Comparison of ENCODE assay signal across 10 mouse cellular contexts in genomic region chr2:70226679-70227078, GRCm38 (mm10).
DNase-seq lines count a peak whose midpoint lies in the region; ATAC-seq and TF ChIP-seq lines count a peak whose summit lies in the region.
"Had no signal": no experiment of that assay in that cellular context is flagged by ENCODE, and none has a peak within 500 bp of the region (broad histone marks: within the 10 kb centered on the region; RNA-seq: fewer than 3 reads in every experiment).

No protein-coding gene starts in this region.

- peak; percentile 70 for TF ChIP-seq RAD21 in MEL (IDR thresholded peaks at IDR 0.05; ENCODE audit: low read depth, low read length)

- H3K79me2 ChIP-seq in MEL (ENCODE audit: control insufficient read depth, insufficient read depth, low read length, poor library complexity): no peaks in the 10 kb centered on the region

- H3K9me3 ChIP-seq in MEL (replicated peaks; ENCODE audit: insufficient read depth, low read length): no peaks in the 10 kb centered on the region
- H3K9me3 ChIP-seq in lung, postnatal 0 days (ENCODE audit: low read length): no peaks in the 10 kb centered on the region
- H3K9me3 ChIP-seq: liver, embryonic 15.5 days; neural tube, embryonic 15.5 days had no signal

- peak; percentile 34 for DNase-seq in cerebellum, adult 9-10 months
- no peak for DNase-seq in cerebellum, adult 11-12 months
- DNase-seq in layer of hippocampus, adult 2 months (ENCODE audit: low spot score in 2 of 2): peak in 1 of 2 experiments; percentile 30
- no peak for DNase-seq in layer of hippocampus, postnatal 10 days (ENCODE audit: low spot score in 2 of 2)
- peak; percentile 35 for DNase-seq in MEL (ENCODE audit: low read depth, low spot score)
- DNase-seq in lung, postnatal 0 days (ENCODE audit: low spot score): peak; percentile 61
- DNase-seq in ovary, postnatal 14 days (ENCODE audit: low spot score): no peak
- DNase-seq in right cerebral cortex, adult 2 months (ENCODE audit: low spot score in 2 of 2): no peak

- no peak overlapping the region for H3K4me2 ChIP-seq in lung, postnatal 0 days (replicated peaks; ENCODE audit: low read depth, low read length)
- H3K4me2 ChIP-seq: liver, embryonic 15.5 days; neural tube, embryonic 15.5 days had no signal

- 4% methylated on average over 3 of the region's 3 CpGs for WGBS in lung, postnatal 0 days

- TF ChIP-seq CTCF in layer of hippocampus, adult 2 months (conservative IDR thresholded peaks at IDR 0.05): peak; percentile 94
- peak; percentile 5 to 69 (median 55); a peak in 4 of 6 replicates for TF ChIP-seq CTCF in MEL (IDR thresholded peaks at IDR 0.05 in 2 of 3, conservative IDR thresholded peaks at IDR 0.05 in 1 of 3; ENCODE audit: control insufficient read depth in 1 of 3, insufficient read depth in 1 of 3, low read depth in 2 of 3, low read length in 3 of 3, poor library complexity in 1 of 3, severe bottlenecking in 1 of 3)
- TF ChIP-seq CTCF in lung, postnatal 0 days (IDR thresholded peaks at IDR 0.05): peak; percentile 72

- H3K27me3 ChIP-seq in MEL (ENCODE audit: control insufficient read depth in 1 of 2, insufficient read depth in 2 of 2, low read length in 2 of 2): no peaks in the 10 kb centered on the region
- H3K27me3 ChIP-seq in lung, postnatal 0 days (replicated peaks; ENCODE audit: insufficient read depth, low read length): no peaks in the 10 kb centered on the region
- H3K27me3 ChIP-seq: liver, embryonic 15.5 days had no signal

- TF ChIP-seq EP300 in MEL (IDR thresholded peaks at IDR 0.05; ENCODE audit: low read depth in 1 of 2, low read length in 2 of 2): no peak
- TF ChIP-seq EP300 in lung, postnatal 0 days (IDR thresholded peaks at IDR 0.05): no peak

- no peaks in the 10 kb centered on the region for H3K36me3 ChIP-seq in MEL (ENCODE audit: control insufficient read depth in 1 of 2, insufficient read depth in 2 of 2, low read length in 2 of 2)
- H3K36me3 ChIP-seq in lung, postnatal 0 days (ENCODE audit: insufficient read depth, low read length): no peaks in the 10 kb centered on the region
- H3K36me3 ChIP-seq: liver, embryonic 15.5 days; neural tube, embryonic 15.5 days had no signal

- H3K4me3 ChIP-seq in layer of hippocampus, adult 2 months: no peak overlapping the region
- H3K4me3 ChIP-seq in MEL (ENCODE audit: control insufficient read depth in 1 of 2, insufficient read depth in 1 of 2, low read depth in 2 of 2, low read length in 2 of 2): no peak overlapping the region
- H3K4me3 ChIP-seq in lung, postnatal 0 days (ENCODE audit: low read depth, low read length): no peak overlapping the region
- H3K4me3 ChIP-seq: liver, embryonic 15.5 days; neural tube, embryonic 15.5 days had no signal

- H3K27ac ChIP-seq in layer of hippocampus, adult 2 months: no peak overlapping the region
- no peak overlapping the region for H3K27ac ChIP-seq in MEL (ENCODE audit: control insufficient read depth, low read depth, low read length)
- no peak overlapping the region for H3K27ac ChIP-seq in lung, postnatal 0 days (ENCODE audit: low read length)
- H3K27ac ChIP-seq: liver, embryonic 15.5 days; neural tube, embryonic 15.5 days had no signal

- no peak for TF ChIP-seq POLR2A in MEL (IDR thresholded peaks at IDR 0.05; ENCODE audit: control insufficient read depth in 1 of 2, insufficient read depth in 1 of 2, low read depth in 1 of 2, low read length in 2 of 2, poor library complexity in 1 of 2)

- ATAC-seq in lung, postnatal 0 days: no peak

- no peaks in the 10 kb centered on the region for H3K4me1 ChIP-seq in MEL (ENCODE audit: control insufficient read depth in 1 of 2, insufficient read depth in 2 of 2, low read length in 2 of 2)
- H3K4me1 ChIP-seq in lung, postnatal 0 days (ENCODE audit: insufficient read depth, low read depth, low read length): no peaks in the 10 kb centered on the region
- H3K4me1 ChIP-seq: liver, embryonic 15.5 days; neural tube, embryonic 15.5 days had no signal

- H3K9ac ChIP-seq in MEL (ENCODE audit: control insufficient read depth, low read depth, low read length, poor library complexity, severe bottlenecking): no peak overlapping the region
- no peak overlapping the region for H3K9ac ChIP-seq in lung, postnatal 0 days (replicated peaks; ENCODE audit: low read depth)
- H3K9ac ChIP-seq: liver, embryonic 15.5 days; neural tube, embryonic 15.5 days had no signal

TF ChIP-seq in MEL, 35 proteins besides CTCF, POLR2A, EP300 and RAD21:
- no peak for TF ChIP-seq RCOR1 (IDR thresholded peaks at IDR 0.05; ENCODE audit: low read depth, low read length)
- TF ChIP-seq TBP (IDR thresholded peaks at IDR 0.05; ENCODE audit: low read depth, low read length): no peak
- no peak for TF ChIP-seq USF2 (IDR thresholded peaks at IDR 0.05; ENCODE audit: borderline replicate concordance in 1 of 2, insufficient read depth in 1 of 2, low read depth in 1 of 2, low read length in 2 of 2)
- TF ChIP-seq SMC3 (IDR thresholded peaks at IDR 0.05; ENCODE audit: low read depth, low read length): peak; percentile 70
- peak; percentile 37 for TF ChIP-seq ZC3H11A (IDR thresholded peaks at IDR 0.05; ENCODE audit: low read depth, low read length)
- TF ChIP-seq ZMIZ1 (IDR thresholded peaks at IDR 0.05; ENCODE audit: low read depth, low read length): no peak

Comparison
In these comparisons a context has a peak if more than half of its experiments do, and no peak if none do; other contexts are left out.
1. DNase-seq: peak in cerebellum, adult 9-10 months (single experiment), MEL (single experiment) and lung, postnatal 0 days (single experiment); none in cerebellum, adult 11-12 months (single experiment), layer of hippocampus, postnatal 10 days (0 of 2), ovary, postnatal 14 days (single experiment) and right cerebral cortex, adult 2 months (0 of 2).
2. Peak in every context shown above with its lines, with median percentiles within 50 percentile points of each other: CTCF ChIP-seq.